Mouse (Mus musculus) liver, adult 2 months (tissue): Measurements from ENCODE around the gene Tlx2.

Experiments
- CTCF ChIP-seq: fragments of 200-500 bp; IDR thresholded peaks from 2 replicates; pipeline ENCODE4 v1.5.1; 2011; ENCODE audit warnings: low read depth, low read length, control low read depth
- POLR2A ChIP-seq: fragments of 200-500 bp; IDR thresholded peaks from 2 replicates; pipeline ENCODE4 v1.6.1; 2011; ENCODE audit warnings: low read length, control low read depth; ENCODE audit not compliant: insufficient read depth; ENCODE audit errors: extremely low read depth

- TF ChIP-seq POLR2A (no peak), CTCF (no peak)
These were observed 10.1 kb upstream of the Tlx2 start for GRCm38 (mm10) chr6:83080210-83080609.
